Mouse (Mus musculus) B cell, adult 67 days (primary cell): ENCODE data around the gene Gm3159. TPM values are rescaled to one million over a fixed set of nuclear protein-coding genes. Genes with fewer than 3 reads are reported as not detected.

Experiments
- total RNA-seq, 2 experiments: library from RNA; stranded (reverse); gene quantifications; 4 replicates each; pipeline ENCODE4 v1.2.4; 2023

Gene Gm3159
- total RNA-seq, result not detected

DNA sequence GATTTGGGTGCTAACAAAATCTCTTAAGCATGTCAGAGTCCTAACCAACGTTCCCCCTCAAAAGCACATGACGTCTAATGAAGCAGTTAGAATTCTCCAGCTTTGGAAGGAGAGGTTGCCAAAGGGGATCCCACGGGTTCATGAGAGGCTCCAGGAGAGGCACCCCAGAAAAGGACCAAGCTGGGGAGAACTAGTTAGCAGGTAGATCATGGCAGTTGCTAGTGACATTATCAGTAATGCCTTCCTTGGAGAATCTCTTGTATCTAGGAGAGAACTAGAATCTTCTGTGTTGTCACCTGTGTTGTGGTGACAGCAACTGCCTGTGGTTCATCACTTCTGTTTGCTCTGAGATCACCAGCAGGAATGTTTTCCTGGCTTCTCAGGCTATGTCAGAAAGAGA is at the start of gene Gm3159:
Gene Gm3159 (plus strand): TSS at position 301 of the 400 bp plus-strand sequence.

DNA sequence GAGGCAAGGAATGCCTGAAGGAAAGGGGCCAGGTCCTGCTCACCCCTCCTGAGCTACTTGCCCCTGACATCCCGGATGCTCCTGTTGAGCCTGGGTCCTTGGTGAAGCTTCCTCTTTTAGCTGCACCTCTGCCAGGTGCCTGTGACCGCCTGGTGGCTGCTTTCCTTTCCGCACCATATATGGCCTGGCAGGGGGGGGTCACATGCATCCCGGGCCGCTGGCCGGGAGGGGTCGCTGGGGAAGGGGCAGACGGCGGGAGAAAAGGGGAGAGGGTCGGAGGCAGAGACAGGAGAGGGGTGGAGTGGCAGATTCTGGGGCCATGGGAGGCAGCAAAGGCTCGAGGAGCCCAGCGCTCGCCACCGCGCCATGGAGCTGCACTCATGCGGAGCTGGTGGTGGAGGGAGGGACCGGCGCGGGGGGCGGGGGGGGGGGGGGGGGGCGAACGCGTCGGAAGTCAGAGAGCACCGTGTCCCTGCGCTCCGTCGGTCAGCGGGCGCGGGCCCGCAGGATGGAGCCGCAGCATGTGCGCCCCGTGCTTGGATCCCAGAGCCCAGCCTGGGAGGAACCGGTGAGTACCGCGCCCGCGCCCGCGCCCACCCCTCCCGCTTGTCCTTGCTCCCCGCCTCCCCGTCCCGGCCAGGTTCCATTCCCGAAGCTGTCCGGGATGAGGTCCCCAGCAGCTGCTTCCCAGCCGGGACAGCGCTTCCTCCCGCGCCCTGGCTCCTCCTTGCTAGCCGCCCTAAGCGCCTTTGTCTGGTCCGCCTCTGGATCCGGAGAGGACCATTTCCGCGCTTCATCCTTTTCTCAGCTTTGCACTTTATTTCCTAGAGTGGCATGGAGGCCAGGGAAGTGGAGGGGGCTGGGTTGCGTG is 17.9 kb downstream of the Gm3159 start, which contains the start of gene Gm3164:
Gene Gm3164 (plus strand): TSS at position 484 of the 871 bp plus-strand sequence.

DNA sequence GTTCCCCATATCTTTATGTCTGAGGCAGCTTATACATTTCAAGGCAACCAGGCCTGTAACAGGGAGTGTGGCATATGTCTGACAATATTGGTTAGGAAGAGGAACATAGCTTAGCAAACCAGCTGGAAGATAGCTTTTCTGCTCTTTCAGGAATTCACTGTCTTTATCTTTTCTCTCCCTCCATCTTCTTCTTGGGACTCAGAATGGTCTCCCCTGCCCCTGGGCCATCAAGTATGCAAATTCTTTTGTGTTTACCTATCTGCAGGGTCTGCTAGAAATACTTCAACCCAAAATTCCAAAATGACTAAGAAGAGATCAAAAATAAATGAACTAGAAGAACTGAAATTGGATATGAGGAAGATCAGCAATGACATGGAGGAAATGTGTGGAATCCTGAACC is 33.4 kb downstream of the Gm3159 start, which contains the start of gene Gm3173:
Gene Gm3173 (plus strand): TSS at position 301 of the 400 bp plus-strand sequence.

Other genes starting within 250 kb of the Gm3159 start
- not detected for gene Gm3127, start 232.5 kb upstream of the Gm3159 start, total RNA-seq
- not detected for gene Gm2974, start 214.9 kb upstream of the Gm3159 start, total RNA-seq
- gene Gm3138, start 147.9 kb upstream of the Gm3159 start, total RNA-seq, result not detected
- gene Gm3149, start 80.2 kb upstream of the Gm3159 start, total RNA-seq, result not detected
- not detected for gene 2610042L04Rik, start 62.8 kb upstream of the Gm3159 start, total RNA-seq
- not detected for gene Gm3164, start 17.9 kb downstream of the Gm3159 start, total RNA-seq
- gene Gm3173, start 33.5 kb downstream of the Gm3159 start, total RNA-seq, result not detected
- not detected for gene Gm3182, start 84.2 kb downstream of the Gm3159 start, total RNA-seq
- not detected for gene Gm3047, start 157.9 kb downstream of the Gm3159 start, total RNA-seq
- gene Gm8159, start 234.8 kb downstream of the Gm3159 start, total RNA-seq, result not detected